Mouse (Mus musculus) small intestine, adult 2 months (tissue): ENCODE results near the gene Pbx2.

Experiments used
- CTCF ChIP-seq: fragments of 200-500 bp; IDR thresholded peaks from 2 replicates; pipeline ENCODE4 v1.5.1; 2012; ENCODE audit warnings: low read depth, mild to moderate bottlenecking, control low read depth, inconsistent platforms, low read length, moderate library complexity, mixed read lengths; ENCODE audit not compliant: insufficient replicate concordance, insufficient read length; ENCODE audit errors: extremely low read depth
- POLR2A ChIP-seq: fragments of 200-500 bp; IDR thresholded peaks from 2 replicates; pipeline ENCODE4 v1.6.1; 2012; ENCODE audit warnings: low read depth, mild to moderate bottlenecking, control low read depth, inconsistent platforms, low read length, moderate library complexity

DNA sequence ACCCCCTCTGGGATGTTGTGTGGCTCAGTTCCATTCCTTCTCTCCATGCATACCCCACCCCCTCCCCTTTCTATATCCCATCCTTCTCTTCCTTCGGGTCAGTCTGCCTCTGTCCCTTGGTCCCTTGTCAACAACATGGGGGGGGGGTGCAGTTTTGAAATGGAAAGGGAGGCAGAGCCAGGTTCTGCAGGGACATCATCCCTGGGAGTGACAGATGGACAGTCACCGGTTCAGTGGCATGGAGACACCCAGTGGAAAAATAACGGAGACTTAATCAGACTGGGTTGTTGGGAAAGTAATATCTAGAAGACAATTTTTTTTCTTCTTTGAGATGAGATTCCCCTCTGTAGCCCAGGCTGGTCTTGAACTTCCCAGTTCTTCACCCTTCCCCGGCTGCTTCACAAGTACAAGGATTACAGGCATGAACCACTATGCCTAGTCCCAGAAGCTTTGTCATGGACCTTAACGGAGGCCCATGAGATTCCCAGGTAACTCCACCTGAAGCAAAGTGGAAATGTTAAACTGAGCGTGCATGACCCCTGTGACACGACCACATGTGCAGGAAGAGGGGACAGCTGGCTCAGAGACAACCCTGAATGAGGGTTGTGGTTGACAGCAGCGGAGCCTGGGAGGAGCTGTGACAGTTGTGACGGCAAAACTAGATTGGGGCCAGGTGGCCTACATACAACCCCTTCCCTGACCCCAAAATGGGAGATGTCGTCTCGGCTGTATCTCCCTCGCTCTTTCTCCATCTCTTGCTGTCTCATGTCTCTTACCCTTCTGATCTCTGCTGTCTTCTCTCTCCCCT is 38.9 kb downstream of the Pbx2 start:
- TF ChIP-seq POLR2A (no peak), CTCF (no peak)
